Mouse (Mus musculus) hindbrain, embryonic 15.5 days (tissue): Measurements from ENCODE around the gene Map10. TPM values are rescaled to one million over a fixed set of nuclear protein-coding genes. Genes with fewer than 3 reads are reported as not detected.

ENCODE experiments used
- ATAC-seq: fragments of 200-750 bp; cut with Nextera tagmentation; 2 replicates; pipeline ENCODE4 v1.8.0; 2017; ENCODE audit warnings: low read depth, moderate number of reproducible peaks, moderate TSS enrichment; ENCODE audit not compliant: low FRiP score
- H3K27ac ChIP-seq: fragments of 300-500 bp; sonication (generic); replicated peaks from 2 replicates; pipeline ENCODE4 v1.5.1; 2015; ENCODE audit warnings: mild to moderate bottlenecking, inconsistent platforms
- H3K27me3 ChIP-seq: fragments of 300-500 bp; sonication (generic); 2 replicates; pipeline ENCODE4 v1.6.1; 2015; ENCODE audit warnings: control low read depth, inconsistent platforms
- H3K36me3 ChIP-seq: fragments of 300-500 bp; sonication (generic); 2 replicates; pipeline ENCODE4 v1.6.1; 2015; ENCODE audit warnings: control low read depth, inconsistent platforms
- H3K4me1 ChIP-seq: fragments of 300-500 bp; sonication (generic); replicated peaks from 2 replicates; pipeline ENCODE4 v1.6.1; 2015; ENCODE audit warnings: control low read depth, inconsistent platforms
- H3K4me2 ChIP-seq: fragments of 300-500 bp; sonication (generic); 2 replicates; pipeline ENCODE4 v1.6.1; 2015; ENCODE audit warnings: moderate library complexity, mild to moderate bottlenecking, inconsistent platforms
- H3K4me3 ChIP-seq: fragments of 300-500 bp; sonication (generic); 2 replicates; pipeline ENCODE4 v1.5.1; 2015; ENCODE audit warnings: mild to moderate bottlenecking, inconsistent platforms
- H3K9ac ChIP-seq: fragments of 300-500 bp; sonication (generic); 2 replicates; pipeline ENCODE4 v1.6.1; 2015; ENCODE audit warnings: inconsistent platforms
- H3K9me3 ChIP-seq: fragments of 300-500 bp; sonication (generic); 2 replicates; pipeline ENCODE4 v1.6.1; 2016; ENCODE audit warnings: control low read depth, inconsistent platforms
- WGBS: fragments of 180-500 bp; shearing (Covaris S2); methylation state at CpG from one replicate; pipeline ENCODE4 v1.1.7; 2015; 5-methylcytosine and 5-hydroxymethylcytosine counted together
- polyA plus RNA-seq: library from polyadenylated mRNA; unstranded; fragments of >200 nt; fragmentation: Nextera tagmentation; extraction: Ambion mirVana; gene quantifications from 2 replicates; pipeline ENCODE4 v1.2.1, GENCODE M21; 2015

The Map10 gene
- polyA plus RNA-seq, 1 experiment from 2014 or later: 7.5 TPM

DNA sequence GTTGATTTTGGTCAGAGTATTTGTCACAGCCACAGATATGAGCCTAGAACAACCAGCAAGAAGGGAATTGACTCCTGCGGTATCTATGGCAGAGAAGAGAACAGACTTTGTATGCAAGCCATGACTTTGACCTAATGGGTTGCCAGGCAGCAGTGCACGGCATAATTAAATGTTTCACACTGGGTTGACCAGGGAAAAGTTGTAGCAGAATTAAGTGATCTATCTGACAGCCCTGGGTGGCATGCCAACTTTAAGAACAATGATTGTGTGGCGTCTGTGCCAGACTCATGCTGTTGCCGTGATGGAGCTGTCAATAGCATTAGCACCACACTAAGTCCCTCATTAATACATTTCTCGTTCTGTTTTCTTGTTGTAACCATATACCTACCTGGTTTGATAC lies 11.1 kb upstream of the Map10 start:
- ATAC-seq: peak; percentile 86
- Histone ChIP-seq H3K27ac (no peak overlapping the region), H3K4me2 (no peak overlapping the region), H3K9me3 (no peaks in the 10 kb centered on the region), H3K9ac (no peak overlapping the region), H3K4me3 (no peak overlapping the region), H3K36me3 (no peaks in the 10 kb centered on the region), H3K27me3 (no peaks in the 10 kb centered on the region), H3K4me1 (peaks cover 3% of the 10 kb centered on the region; the same call in 1 of the 2 replicates)
- WGBS: 30% methylated on average over 5 of the region's 5 CpGs

DNA sequence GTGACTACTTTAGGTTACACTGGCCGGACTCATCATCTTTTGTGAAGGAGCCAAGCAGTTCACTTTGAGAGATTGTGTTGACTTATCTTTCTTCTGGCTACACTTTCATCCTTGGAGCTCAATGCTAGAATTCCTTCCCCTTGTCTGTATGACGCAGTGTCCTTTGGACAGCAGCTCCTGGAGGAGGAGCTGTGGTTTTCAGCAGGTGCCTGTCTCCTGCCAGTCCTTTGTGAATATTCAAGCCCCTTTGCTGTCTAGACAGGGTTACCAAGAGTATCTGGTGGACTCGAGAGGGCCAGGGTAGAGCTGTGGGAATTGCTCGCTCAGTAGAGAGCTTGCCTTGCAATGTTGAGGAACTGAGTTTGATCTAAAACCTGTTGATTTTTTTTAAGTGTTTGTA lies 10.7 kb upstream of the Map10 start:
- no peak overlapping the region for H3K4me2 ChIP-seq
- 43% methylated on average over 4 of the region's 4 CpGs for WGBS
- no peak; the same call in 1 of the 2 replicates for ATAC-seq
- H3K9me3 ChIP-seq: no peaks in the 10 kb centered on the region
- no peaks in the 10 kb centered on the region for H3K27me3 ChIP-seq
- H3K9ac ChIP-seq: no peak overlapping the region
- H3K4me3 ChIP-seq: no peak overlapping the region
- peak overlapping the region; percentile 35; the same call in 1 of the 2 replicates for H3K27ac ChIP-seq
- no peaks in the 10 kb centered on the region for H3K36me3 ChIP-seq
- peaks cover 3% of the 10 kb centered on the region; the same call in 1 of the 2 replicates for H3K4me1 ChIP-seq

DNA sequence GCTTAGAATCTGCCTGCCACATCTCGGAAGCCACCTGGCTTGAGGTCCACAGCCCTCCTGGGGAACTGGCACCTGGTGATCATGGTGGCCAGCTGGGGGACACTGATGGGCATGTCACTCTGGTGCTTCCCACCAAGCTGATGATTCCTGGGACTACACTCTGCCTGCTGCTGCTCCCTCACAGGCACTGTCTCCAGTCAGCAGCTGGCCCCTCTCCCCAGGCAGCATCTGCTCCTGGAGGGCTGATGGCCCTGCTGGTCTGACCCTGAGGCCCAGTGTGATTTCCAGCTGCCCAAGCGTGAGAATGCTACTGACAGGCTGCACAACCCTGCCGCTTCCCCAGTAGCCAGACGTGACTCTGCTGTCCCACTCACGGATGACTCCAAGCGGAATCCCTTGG lies 9.2 kb upstream of the Map10 start:
- H3K36me3 ChIP-seq: no peaks in the 10 kb centered on the region
- H3K4me2 ChIP-seq: no peak overlapping the region
- no peaks in the 10 kb centered on the region for H3K27me3 ChIP-seq
- no peaks in the 10 kb centered on the region for H3K9me3 ChIP-seq
- H3K27ac ChIP-seq: no peak overlapping the region
- no peak overlapping the region for H3K9ac ChIP-seq
- H3K4me3 ChIP-seq: no peak overlapping the region
- 0 out of 2 replicates have a peak, but pooled peaks have one; percentile 53 for ATAC-seq
- peaks cover 3% of the 10 kb centered on the region; the same call in 1 of the 2 replicates for H3K4me1 ChIP-seq
- WGBS: 55% methylated on average over 6 of the region's 6 CpGs

DNA sequence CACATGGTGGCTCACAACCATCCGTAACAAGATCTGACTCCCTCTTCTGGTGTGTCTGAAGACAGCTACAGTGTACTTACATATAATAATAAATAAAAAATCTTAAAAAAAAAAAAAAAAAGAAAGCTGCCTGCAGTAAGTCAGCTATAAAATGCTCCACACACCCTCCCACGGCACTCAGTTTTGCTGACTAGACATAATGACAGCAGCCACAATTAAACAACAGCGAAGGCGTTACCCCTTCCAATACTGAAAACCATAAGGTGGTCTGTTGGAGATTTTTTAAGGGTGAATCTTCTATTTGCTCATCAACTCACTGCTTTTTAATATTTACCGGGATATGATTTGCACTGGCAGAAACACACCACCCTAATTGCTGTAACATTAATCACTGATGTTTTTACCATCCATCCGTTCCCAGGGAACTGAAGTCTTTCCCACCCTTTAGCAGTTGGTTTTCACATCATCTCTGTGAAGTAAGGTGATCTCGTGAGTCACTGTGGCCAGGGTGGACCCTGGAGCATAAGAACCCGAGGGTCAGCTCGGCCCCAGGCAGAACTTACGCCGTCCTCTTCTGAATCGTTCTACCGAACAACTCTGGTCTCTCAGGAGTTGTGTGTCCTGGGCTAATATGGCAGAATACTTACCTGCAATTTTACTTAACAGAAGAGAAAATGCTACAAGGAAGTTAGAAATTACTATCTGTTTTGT lies 7.5 kb upstream of the Map10 start:
- Histone ChIP-seq H3K36me3 (no peaks in the 10 kb centered on the region), H3K9ac (no peak overlapping the region), H3K27me3 (no peaks in the 10 kb centered on the region), H3K4me3 (no peak overlapping the region), H3K4me2 (no peak overlapping the region), H3K9me3 (no peaks in the 10 kb centered on the region), H3K27ac (no peak overlapping the region), H3K4me1 (peaks cover 7% of the 10 kb centered on the region)
- no peak for ATAC-seq
- 91% methylated on average over 13 of the region's 13 CpGs for WGBS

DNA sequence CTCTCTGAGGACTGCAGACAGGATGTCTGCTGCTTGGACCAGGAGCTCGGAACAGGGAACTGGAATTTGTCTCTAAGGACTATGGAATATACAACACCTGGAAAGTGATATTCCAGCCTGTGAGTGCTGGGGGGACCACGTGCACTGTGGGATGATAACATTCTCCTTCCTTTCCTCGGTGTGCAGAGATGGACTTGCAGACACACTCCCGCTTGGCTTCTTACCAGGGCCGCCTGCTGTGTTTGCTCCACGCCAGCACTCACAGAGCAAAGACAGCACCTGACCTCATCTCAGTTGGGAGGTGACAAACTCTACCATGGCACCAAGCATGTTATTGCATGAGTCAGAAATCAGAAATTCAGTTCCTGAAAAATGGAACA lies 7.0 kb upstream of the Map10 start:
- Histone ChIP-seq H3K9me3 (no peaks in the 10 kb centered on the region), H3K4me3 (no peak overlapping the region), H3K9ac (no peak overlapping the region), H3K36me3 (no peaks in the 10 kb centered on the region), H3K27ac (no peak overlapping the region), H3K4me2 (no peak overlapping the region), H3K27me3 (no peaks in the 10 kb centered on the region), H3K4me1 (peaks cover 7% of the 10 kb centered on the region)
- no peak for ATAC-seq
- WGBS: 52% methylated on average over 6 of the region's 6 CpGs

DNA sequence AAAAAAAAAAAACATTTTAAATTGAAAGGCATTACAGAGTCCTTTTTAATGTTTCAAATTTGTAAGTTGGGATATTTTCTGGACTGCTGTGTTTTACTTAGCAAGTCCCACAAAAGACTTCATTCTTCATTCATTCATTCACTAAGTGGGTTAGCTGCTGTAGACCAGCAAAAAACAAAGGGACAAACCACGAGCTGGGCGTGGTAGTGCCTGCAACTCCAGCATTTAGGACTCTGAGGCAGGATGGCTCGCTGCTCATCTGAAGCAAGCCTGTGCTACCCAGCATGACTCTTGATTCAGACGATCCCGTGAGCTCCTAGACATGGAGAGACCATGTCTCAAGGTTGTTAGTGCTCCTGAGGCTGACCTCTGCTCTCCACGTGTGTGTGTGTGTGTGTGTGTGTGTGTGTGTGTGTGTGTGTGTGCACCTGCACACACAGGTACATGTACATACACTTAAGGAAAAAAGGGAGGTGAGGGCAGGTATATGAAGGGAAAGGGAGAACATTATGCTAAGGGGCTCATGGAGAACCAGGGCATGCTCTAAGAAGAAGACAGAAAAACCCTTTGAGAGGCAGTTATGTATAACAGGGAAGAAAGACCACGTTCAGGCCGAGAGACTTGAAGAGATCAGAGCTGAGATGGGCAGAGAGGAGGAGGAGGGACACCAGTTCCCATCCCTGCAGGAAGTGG lies 4.3 kb upstream of the Map10 start:
- no peaks in the 10 kb centered on the region for H3K9me3 ChIP-seq
- WGBS: 51% methylated on average over 8 of the region's 8 CpGs
- no peak overlapping the region for H3K4me2 ChIP-seq
- 0 out of 2 replicates have a peak overlapping the region, but pooled peaks have one; percentile 21 for H3K27ac ChIP-seq
- no peak overlapping the region for H3K9ac ChIP-seq
- no peaks in the 10 kb centered on the region for H3K36me3 ChIP-seq
- no peaks in the 10 kb centered on the region for H3K27me3 ChIP-seq
- peaks cover 17% of the 10 kb centered on the region for H3K4me1 ChIP-seq
- ATAC-seq: no peak
- H3K4me3 ChIP-seq: no peak overlapping the region

DNA sequence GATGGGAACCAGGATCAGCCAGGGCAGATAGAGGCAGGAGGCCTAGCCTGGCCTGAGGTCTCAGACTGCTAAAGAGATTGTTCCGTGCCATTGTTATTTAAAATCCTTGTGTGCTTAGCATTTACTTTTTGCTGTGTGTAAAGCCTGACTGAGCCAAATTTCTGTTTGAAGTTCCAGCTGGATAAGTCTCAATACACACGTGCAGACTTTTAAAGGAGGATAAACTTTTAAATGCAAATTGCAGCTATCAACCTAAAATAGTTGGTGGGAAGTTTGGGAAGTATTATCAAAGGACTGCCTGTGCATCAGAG lies 3.8 kb upstream of the Map10 start:
- Histone ChIP-seq H3K36me3 (peaks cover 1% of the 10 kb centered on the region; the same call in 1 of the 2 replicates), H3K9ac (no peak overlapping the region), H3K9me3 (peaks cover 1% of the 10 kb centered on the region; the same call in 1 of the 2 replicates), H3K27ac (0 out of 2 replicates have a peak overlapping the region, but pooled peaks have one; percentile 21), H3K4me1 (peaks cover 18% of the 10 kb centered on the region), H3K4me3 (no peak overlapping the region), H3K4me2 (no peak overlapping the region), H3K27me3 (no peaks in the 10 kb centered on the region)
- whole genome bisulfite sequencing: 16% methylated on average over 2 of the region's 2 CpGs
- ATAC-seq: no peak

DNA sequence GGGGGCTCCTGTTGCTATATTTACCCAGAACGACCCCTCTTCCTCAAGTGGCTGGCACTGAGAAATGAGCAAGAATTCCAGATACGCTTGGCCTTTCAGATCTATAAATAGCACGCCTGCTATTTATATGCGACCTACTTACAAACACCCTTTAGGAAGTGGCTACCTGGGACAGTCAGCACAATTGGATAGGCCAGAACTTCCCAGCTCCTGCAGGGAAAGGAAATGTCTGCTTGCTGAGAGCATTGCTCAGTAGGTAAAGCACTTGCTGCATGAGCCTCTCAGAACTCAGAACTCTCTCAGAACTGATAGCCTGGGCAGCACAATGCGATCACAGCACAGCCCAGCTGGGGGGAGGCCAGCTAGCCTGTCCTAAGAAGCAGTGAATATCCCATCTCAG lies 3.4 kb upstream of the Map10 start:
- Histone ChIP-seq H3K36me3 (peaks cover 5% of the 10 kb centered on the region; the same call in 1 of the 2 replicates), H3K4me3 (no peak overlapping the region), H3K4me2 (no peak overlapping the region), H3K9me3 (peaks cover 5% of the 10 kb centered on the region; the same call in 1 of the 2 replicates), H3K4me1 (peaks cover 18% of the 10 kb centered on the region), H3K27me3 (no peaks in the 10 kb centered on the region), H3K27ac (no peak overlapping the region), H3K9ac (no peak overlapping the region)
- WGBS: 44% methylated on average over 5 of the region's 5 CpGs
- ATAC-seq: no peak

DNA sequence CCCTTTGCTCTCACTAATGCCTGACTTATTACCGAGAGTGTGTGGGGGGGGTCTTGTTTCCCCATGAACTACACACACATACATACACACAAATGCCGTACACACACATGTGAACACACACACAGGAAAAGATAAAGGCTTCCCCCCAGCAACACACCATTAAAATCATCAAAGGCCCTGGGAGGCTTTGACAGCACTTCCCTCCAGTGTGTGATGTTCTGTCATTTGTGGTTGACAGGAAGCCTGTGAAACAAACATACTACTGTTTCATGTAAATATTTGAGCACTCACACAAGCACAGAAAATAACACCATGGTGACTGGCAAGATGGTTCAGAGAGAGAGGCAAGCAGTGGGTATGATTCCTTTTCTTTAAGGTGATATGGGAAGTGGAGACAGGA lies 2.4 kb upstream of the Map10 start:
- H3K27me3 ChIP-seq: no peaks in the 10 kb centered on the region
- 77% methylated on average over 2 of the region's 2 CpGs for WGBS
- no peak overlapping the region for H3K9ac ChIP-seq
- peaks cover 11% of the 10 kb centered on the region for H3K9me3 ChIP-seq
- H3K4me3 ChIP-seq: no peak overlapping the region
- H3K27ac ChIP-seq: no peak overlapping the region
- peaks cover 10% of the 10 kb centered on the region; the same call in 1 of the 2 replicates for H3K36me3 ChIP-seq
- no peak overlapping the region for H3K4me2 ChIP-seq
- no peak for ATAC-seq
- H3K4me1 ChIP-seq: peaks cover 18% of the 10 kb centered on the region

DNA sequence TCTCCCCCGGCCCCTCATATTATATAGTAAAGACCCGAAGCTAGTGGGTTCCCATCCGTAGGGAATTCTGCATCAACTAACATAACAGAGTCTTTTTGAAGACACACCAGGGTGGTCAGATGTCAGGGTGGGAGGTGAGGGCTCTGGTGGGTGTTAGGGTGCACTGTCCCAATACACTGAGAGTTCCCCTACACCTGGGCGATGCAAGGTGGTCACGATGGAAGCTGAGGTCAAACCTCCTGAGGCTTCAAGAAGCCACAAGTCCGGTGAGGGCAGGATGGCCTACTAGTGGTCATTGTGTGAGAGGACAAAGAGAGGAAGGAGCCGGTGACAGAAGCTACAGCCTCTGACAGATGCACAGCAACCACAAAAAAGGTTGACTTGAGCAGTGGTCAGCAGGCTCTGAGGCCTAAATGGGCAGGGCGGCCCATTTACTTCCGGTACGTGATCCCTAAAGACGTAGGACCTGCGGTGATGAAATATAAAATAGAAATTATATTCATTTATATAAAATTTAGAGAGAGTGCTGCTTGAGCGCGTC lies 389 bp upstream of the Map10 start:
- 80% methylated on average over 14 of the region's 14 CpGs for WGBS

DNA sequence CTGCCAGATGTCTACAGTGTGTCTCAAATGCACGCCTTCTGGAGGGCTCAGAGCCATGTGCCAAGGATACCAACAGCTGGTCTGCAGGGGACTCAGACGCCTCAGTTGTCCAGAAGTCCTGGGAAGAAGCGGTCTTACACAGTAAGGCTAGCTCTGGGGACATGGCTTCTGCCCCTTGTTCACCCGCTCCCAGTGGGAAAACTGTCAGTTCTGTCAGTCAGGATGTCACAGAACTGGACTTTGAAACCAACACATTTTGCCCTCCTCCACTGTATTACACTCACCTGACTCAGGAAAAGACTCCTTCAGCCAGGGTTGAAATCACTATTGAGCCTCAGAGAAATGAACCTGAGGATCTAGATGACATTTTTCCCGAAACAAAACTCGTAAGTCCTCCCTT lies 802 bp downstream of the Map10 start:
- H3K4me3 ChIP-seq: peak overlapping the region; percentile 59
- H3K9me3 ChIP-seq: peaks cover 11% of the 10 kb centered on the region
- WGBS: 93% methylated on average over 6 of the region's 6 CpGs
- peaks cover 10% of the 10 kb centered on the region; the same call in 1 of the 2 replicates for H3K36me3 ChIP-seq
- ATAC-seq: peak; percentile 27; the same call in 1 of the 2 replicates
- H3K4me1 ChIP-seq: peaks cover 16% of the 10 kb centered on the region
- H3K9ac ChIP-seq: no peak overlapping the region; the same call in 1 of the 2 replicates
- no peaks in the 10 kb centered on the region for H3K27me3 ChIP-seq
- peak overlapping the region; percentile 99 for H3K4me2 ChIP-seq
- no peak overlapping the region for H3K27ac ChIP-seq

More for the DNA sequence above, 389 bp upstream of the Map10 start:
- Histone ChIP-seq H3K36me3 (peaks cover 10% of the 10 kb centered on the region; the same call in 1 of the 2 replicates), H3K9me3 (peaks cover 11% of the 10 kb centered on the region), H3K9ac (no peak overlapping the region), H3K4me3 (peak overlapping the region; percentile 59), H3K4me2 (peak overlapping the region; percentile 99), H3K27ac (peak overlapping the region; percentile 76), H3K27me3 (no peaks in the 10 kb centered on the region), H3K4me1 (peaks cover 16% of the 10 kb centered on the region)
- ATAC-seq: peak; percentile 16; the same call in 1 of the 2 replicates

DNA sequence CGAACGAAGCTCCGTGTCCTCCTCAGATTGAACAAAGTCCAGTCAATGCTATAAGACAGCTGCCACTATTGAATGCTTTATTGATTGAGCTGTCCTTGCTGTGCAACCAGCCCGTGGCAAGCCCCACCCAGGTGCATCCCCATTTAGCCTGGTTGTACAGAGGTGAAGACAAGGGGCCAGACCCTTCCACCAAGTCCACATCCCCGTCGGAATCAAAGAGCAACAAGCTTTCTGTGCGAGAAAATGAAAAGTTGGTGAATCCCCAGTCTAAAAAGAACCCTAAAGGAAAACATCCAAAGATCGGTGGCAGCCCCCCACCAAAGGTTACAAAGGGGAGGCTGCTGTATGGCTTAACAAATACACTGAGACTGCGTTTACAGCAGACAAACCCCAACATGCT lies 1.3 kb downstream of the Map10 start:
- H3K9me3 ChIP-seq: peaks cover 11% of the 10 kb centered on the region
- no peak overlapping the region for H3K4me2 ChIP-seq
- 97% methylated on average over 9 of the region's 9 CpGs for WGBS
- H3K4me1 ChIP-seq: peaks cover 16% of the 10 kb centered on the region
- H3K27ac ChIP-seq: no peak overlapping the region
- H3K36me3 ChIP-seq: peaks cover 10% of the 10 kb centered on the region; the same call in 1 of the 2 replicates
- no peak for ATAC-seq
- H3K27me3 ChIP-seq: no peaks in the 10 kb centered on the region
- H3K9ac ChIP-seq: no peak overlapping the region
- H3K4me3 ChIP-seq: no peak overlapping the region
